Mouse (Mus musculus) G1E (cell line): ENCODE results near the gene Ccdc9b.

Source experiments
- CTCF ChIP-seq: IDR thresholded peaks from 2 replicates; pipeline ENCODE4 v1.5.1; 2012; ENCODE audit warnings: low read depth, low read length, inconsistent platforms, mixed read lengths
- GATA1 ChIP-seq: IDR thresholded peaks from 2 replicates; pipeline ENCODE4 v1.6.1; 2012; ENCODE audit warnings: borderline replicate concordance, low read length, inconsistent platforms, mixed read lengths

DNA sequence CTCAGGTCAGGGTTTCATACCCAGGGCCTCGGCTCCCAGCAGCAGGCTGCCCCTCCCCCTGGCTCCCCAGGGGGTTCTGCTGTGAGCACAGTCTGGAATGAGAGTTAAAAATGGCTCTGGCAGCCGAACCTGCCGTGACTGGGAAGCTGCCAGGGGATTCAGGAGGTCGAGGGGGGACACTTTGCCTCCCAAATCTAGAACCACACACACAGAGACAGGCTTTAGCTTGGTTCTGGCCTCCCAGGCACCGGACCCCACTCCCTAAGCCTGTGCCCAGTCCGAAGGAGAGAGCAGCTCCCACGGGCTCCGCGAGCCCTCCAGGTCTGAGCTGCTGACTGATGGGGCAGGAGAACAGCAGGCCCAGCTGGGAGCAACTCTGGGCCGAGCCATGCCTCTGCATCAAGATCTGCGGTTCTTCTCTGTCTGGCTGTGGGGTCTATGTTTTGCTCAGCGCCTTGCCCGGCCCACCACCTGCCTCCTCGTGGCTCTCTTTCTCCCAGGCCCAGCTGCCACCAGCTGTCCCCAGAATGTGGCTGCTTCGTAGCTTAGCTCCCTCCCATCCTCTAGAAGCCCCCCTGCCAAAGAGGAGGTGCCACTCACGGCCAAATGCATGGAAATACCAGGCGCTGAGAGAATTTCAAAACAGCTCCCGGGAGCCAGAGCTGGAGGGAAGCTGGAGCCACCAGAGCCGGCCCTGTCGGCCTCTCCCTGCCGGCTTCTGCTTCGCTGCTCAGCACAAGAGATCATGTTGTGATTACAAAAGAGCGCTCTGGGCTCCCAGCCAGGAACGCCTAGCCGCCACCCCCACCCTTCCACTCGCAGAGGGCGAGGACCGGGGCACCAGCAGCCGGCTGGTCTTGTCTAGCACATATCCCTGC, at the start of gene Ccdc9b:
- no peak for TF ChIP-seq CTCF
- TF ChIP-seq GATA1 = no peak
